Mouse (Mus musculus): ENCODE results near the gene Bicc1. TPM values are rescaled to one million over a fixed set of nuclear protein-coding genes. Genes with fewer than 3 reads are reported as not detected.

Gene Bicc1
- polyA plus RNA-seq, 1 experiment, result not detected

DNA sequence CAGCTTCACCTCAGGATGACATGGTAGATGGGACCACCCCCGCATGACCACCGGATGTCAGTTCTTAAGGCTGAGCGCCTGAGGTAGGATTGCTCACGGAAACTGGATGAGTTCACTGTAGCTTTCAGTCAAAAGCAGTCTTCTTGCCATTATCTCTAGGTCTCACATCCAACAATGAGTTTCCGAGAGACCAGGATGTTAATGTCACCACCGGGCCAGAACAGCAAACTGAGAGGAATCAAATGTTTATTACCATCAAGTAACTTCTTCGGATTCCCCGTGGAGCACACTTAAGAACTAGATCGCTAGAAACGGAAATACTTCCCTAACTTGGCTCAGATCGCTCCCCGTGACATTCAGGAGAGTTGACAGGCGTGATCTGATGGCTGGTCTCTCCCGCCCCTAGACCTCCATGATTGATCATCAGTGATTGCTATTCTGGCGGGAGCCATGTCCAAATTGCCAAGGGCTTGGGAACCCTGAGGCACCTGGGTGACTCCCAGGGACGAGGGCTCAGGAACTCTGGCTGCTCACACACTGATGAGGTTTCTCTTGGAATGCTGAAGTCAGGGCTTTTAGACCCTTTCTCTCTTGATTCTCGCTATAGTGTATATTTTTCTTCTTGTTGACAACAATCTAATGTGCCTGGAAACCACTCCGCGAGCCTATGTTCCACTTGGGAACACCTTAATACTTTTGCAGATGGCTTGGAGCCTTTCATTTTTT is 149.6 kb downstream of the Bicc1 start:
- no peak for TF ChIP-seq GATA1 (IDR thresholded peaks at IDR 0.05; ENCODE audit: low read length)

DNA sequence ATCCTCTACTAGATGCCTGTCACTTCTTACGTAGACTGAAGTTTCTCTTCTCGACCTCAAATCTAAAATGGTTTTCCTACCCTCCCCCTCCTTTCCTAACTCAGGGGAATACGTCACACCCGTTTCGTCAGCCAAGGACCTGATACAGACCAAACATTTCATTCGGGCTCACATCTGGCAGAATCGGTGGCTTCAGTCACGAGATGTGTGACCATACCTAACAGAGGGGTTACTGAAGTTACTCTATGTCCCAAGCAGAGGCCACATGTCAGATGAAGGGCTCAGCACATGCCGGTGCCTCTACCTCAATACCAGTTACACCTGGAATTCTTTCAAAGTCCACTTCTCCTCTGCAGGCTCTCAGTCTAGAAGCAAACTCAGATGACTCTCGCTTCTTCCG is 150.8 kb downstream of the Bicc1 start:
- TF ChIP-seq GATA1 (IDR thresholded peaks at IDR 0.05; ENCODE audit: low read length), result no peak

- TF ChIP-seq GATA1 (IDR thresholded peaks at IDR 0.05; ENCODE audit: low read length), result no peak
These were observed 151.5 kb downstream of the Bicc1 start for GRCm38 (mm10) chr10:71007956-71008355.

DNA sequence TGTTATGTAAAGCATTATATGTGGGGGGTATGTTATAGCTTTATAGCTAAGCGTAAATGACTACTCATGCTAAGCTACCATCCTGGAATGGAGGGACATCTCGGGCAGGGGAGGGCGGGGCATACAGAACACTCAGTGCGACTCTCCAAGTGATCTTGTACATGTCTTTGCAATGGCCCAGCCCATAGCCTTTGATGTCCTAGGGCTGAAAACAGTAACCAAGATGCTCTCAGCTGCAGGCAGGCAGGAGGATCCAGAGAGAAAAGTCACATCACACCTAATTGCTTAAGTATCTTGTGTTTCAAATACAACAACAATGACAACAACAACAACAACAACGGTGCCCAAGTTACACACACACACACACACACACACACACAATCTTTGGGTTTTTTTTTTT is 152.0 kb downstream of the Bicc1 start:
- TF ChIP-seq GATA1 (IDR thresholded peaks at IDR 0.05; ENCODE audit: low read length), result no peak

DNA sequence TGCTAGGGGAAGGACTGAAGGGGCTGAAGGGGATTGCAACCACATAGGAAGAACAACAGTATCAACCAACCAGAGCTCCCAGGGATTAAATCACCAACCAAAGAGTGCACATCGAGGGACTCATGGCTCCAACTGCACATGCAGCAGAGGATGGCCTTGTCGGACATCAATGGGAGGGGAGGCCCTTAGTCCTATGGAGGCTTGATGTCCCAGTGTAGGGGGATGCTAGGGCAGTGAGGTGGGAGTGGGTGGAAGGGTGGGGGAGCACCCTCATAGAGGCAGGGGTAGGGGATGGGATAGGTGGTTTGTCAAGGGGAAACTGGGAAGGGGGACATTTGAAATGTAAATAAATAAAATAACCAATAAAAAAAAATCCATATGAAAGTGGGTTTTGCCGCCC is 152.5 kb downstream of the Bicc1 start:
- no peak for TF ChIP-seq GATA1 (IDR thresholded peaks at IDR 0.05; ENCODE audit: low read length)

GRCm38 (mm10) chr10:71002871-71003270 is 156.6 kb downstream of the Bicc1 start:
- no peak for TF ChIP-seq GATA1 (IDR thresholded peaks at IDR 0.05; ENCODE audit: low read length)

GRCm38 (mm10) chr10:71002186-71002585 is 157.3 kb downstream of the Bicc1 start:
- no peak for TF ChIP-seq GATA1 (IDR thresholded peaks at IDR 0.05; ENCODE audit: low read length)

GRCm38 (mm10) chr10:70998136-70998535 is 161.4 kb downstream of the Bicc1 start:
- no peak for TF ChIP-seq GATA1 (IDR thresholded peaks at IDR 0.05; ENCODE audit: low read length)

- TF ChIP-seq GATA1 (IDR thresholded peaks at IDR 0.05; ENCODE audit: low read length), result no peak
These were observed 163.4 kb downstream of the Bicc1 start for GRCm38 (mm10) chr10:70996051-70996450.

- no peak for TF ChIP-seq GATA1 (IDR thresholded peaks at IDR 0.05; ENCODE audit: low read length)
These were observed 165.4 kb downstream of the Bicc1 start for GRCm38 (mm10) chr10:70994135-70994497.

- TF ChIP-seq GATA1 (IDR thresholded peaks at IDR 0.05; ENCODE audit: low read length), result no peak
These were observed 165.9 kb downstream of the Bicc1 start for GRCm38 (mm10) chr10:70993497-70994134.

GRCm38 (mm10) chr10:70987396-70987795 is 172.1 kb downstream of the Bicc1 start:
- TF ChIP-seq GATA1 (IDR thresholded peaks at IDR 0.05; ENCODE audit: low read length), result no peak

- no peak for TF ChIP-seq GATA1 (IDR thresholded peaks at IDR 0.05; ENCODE audit: low read length)
These were observed 176.3 kb downstream of the Bicc1 start for GRCm38 (mm10) chr10:70983036-70983670.

- TF ChIP-seq GATA1 (IDR thresholded peaks at IDR 0.05; ENCODE audit: low read length), result no peak
These were observed 177.3 kb downstream of the Bicc1 start for GRCm38 (mm10) chr10:70982156-70982555.

DNA sequence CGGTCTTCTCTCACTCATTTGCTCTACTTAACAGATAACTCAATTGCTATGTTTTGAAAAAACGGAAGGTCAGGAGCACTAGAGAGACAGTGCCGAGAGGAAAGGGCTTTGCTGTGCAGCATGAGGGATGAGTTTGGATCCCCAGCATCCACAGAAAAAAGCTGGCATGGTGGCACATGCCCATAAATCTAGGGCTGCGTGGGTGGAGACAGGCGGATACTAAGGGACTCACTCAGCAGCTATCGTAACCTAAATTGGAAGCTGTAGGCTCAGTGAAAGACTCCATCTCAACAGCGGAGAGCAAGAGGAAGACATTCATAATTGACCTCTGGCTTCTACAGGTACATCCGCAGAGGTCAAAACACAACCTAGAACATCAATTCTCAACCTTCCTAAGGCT is 179.8 kb downstream of the Bicc1 start:
- TF ChIP-seq GATA1 (IDR thresholded peaks at IDR 0.05; ENCODE audit: low read length), result no peak

DNA sequence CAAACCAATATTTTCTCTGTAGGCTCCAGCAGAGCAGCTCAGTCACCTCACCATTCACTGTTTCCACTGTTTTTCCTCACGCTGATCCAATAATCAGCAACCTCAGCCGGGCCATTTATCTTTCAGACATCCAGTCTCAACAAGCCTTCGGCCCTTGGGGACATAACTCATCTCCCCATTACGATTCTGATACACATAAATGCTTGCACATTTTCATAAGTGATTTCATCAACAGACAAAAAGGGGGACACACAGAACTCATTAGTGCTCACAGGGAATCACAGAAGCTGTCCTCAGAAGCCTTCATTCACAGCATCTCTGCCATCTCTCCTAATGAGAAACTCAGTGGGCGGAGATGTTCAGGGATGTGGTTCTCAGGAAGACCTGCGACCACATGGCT is 182.4 kb downstream of the Bicc1 start:
- no peak for TF ChIP-seq GATA1 (IDR thresholded peaks at IDR 0.05; ENCODE audit: low read length)

DNA sequence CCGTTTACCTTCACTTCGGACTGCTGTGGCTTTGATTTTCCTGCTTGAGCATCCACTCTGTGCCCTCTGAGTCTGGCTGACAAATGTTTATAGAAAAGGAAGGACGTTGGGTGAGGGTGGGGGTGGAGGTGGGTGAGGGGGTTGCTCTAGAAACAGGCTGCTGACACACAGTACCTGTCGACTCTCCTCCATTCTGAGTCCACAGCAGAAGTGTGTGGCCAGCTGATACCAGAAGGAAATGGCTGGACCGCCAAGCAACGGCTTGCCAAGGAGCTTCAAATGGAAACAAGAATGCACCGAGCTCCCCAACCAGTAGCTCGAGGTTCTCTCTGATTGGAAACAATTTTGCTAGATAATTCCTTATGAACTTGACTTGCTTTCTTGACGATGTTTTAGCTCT is 182.9 kb downstream of the Bicc1 start:
- TF ChIP-seq GATA1 (IDR thresholded peaks at IDR 0.05; ENCODE audit: low read length), result no peak

Data from G1E-ER4 (cell line).